ENCODE assay signal across 16 mouse cellular contexts in the genomic region with DNA sequence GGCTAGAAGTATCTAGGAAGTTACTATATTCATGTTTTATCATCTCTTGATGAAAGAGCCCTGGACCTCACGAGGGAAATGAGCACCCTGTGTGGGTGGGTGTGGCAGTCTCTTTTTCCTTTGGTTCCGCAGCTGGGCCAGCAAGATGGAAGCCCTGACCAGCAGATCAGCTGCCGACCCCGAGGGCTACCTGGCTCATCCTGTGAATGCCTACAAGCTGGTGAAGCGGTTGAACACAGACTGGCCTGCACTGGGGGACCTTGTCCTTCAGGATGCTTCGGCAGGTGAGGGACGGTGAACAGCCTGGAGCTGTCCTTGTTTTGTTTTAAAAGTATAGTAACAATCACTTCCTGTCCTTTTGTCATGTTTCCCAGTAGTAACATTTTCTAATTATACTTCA. TPM values are rescaled to one million over a fixed set of nuclear protein-coding genes. Genes with fewer than 3 reads are reported as not detected.
DNase-seq lines count a peak whose midpoint lies in the region; ATAC-seq lines count a peak whose summit lies in the region.
"Had no signal": no experiment of that assay in that cellular context is flagged by ENCODE, and none has a peak within 500 bp of the region (broad histone marks: within the 10 kb centered on the region; RNA-seq: fewer than 3 reads in every experiment).

No protein-coding gene starts in this region.

- H3K27me3 ChIP-seq in heart, embryonic 15.5 days, result no peaks in the 10 kb centered on the region
- H3K27me3 ChIP-seq: embryonic facial prominence, embryonic 13.5 days; embryonic facial prominence, embryonic 15.5 days had no signal

- H3K4me1 ChIP-seq in heart, embryonic 15.5 days (replicated peaks), result peaks cover 91% of the 10 kb centered on the region

- no peak overlapping the region for H3K4me2 ChIP-seq in heart, embryonic 15.5 days
- H3K4me2 ChIP-seq: embryonic facial prominence, embryonic 13.5 days; embryonic facial prominence, embryonic 15.5 days; forebrain, embryonic 12.5 days had no signal

- H3K9ac ChIP-seq in heart, embryonic 15.5 days, result no peak overlapping the region
- H3K9ac ChIP-seq: embryonic facial prominence, embryonic 13.5 days; embryonic facial prominence, embryonic 15.5 days; forebrain, embryonic 12.5 days had no signal

- no peaks in the 10 kb centered on the region for H3K9me3 ChIP-seq in heart, embryonic 15.5 days (replicated peaks)
- H3K9me3 ChIP-seq: embryonic facial prominence, embryonic 13.5 days; embryonic facial prominence, embryonic 15.5 days; forebrain, embryonic 10.5 days; forebrain, embryonic 12.5 days had no signal

- 85% methylated on average over 7 of the region's 7 CpGs for WGBS in heart, embryonic 15.5 days

- no peak overlapping the region for H3K4me3 ChIP-seq in heart, embryonic 15.5 days
- H3K4me3 ChIP-seq: embryonic facial prominence, embryonic 13.5 days; embryonic facial prominence, embryonic 15.5 days; erythroblast, embryonic 14.5 days; forebrain, embryonic 10.5 days; forebrain, embryonic 12.5 days had no signal

- H3K36me3 ChIP-seq in heart, embryonic 15.5 days, result no peaks in the 10 kb centered on the region
- H3K36me3 ChIP-seq: forebrain, embryonic 10.5 days; forebrain, embryonic 12.5 days had no signal

- H3K27ac ChIP-seq in heart, embryonic 15.5 days, result peak overlapping the region; percentile 94; the same call in 1 of the 2 replicates
- H3K27ac ChIP-seq: forebrain, embryonic 10.5 days; forebrain, embryonic 12.5 days had no signal

- no peak for ATAC-seq in heart, embryonic 15.5 days (replicated peaks; ENCODE audit: insufficient number of reproducible peaks, insufficient read depth, low FRiP score, low read depth)
- ATAC-seq: forebrain, embryonic 14.5 days; forebrain, embryonic 16.5 days had no signal

- peak; percentile 16 to 20 for DNase-seq in cerebellum, postnatal 10 days
- no peak for DNase-seq in cerebellum, adult 18-20 months
- DNase-seq in gastrocnemius, postnatal 25 days, result peak; percentile 4
- no peak for DNase-seq in gastrocnemius, postnatal 10 days
- no peak for DNase-seq in heart, adult 18-20 months
- DNase-seq in urinary bladder, postnatal 10 days (ENCODE audit: low spot score), result peak; percentile 8
- DNase-seq in urinary bladder, postnatal 14 days (ENCODE audit: low spot score), result no peak

RNA-seq across cellular contexts. Expression of a gene that starts 11.4 kb away (rescaled TPM):
- 10 to 100 TPM; 25.6 to 32.3 TPM for total RNA-seq in gastrocnemius, postnatal 25 days (2021)
- 10 to 100 TPM; 21.1 to 27.7 TPM for total RNA-seq in gastrocnemius, postnatal 10 days (2021)
- polyA plus RNA-seq in heart, embryonic 15.5 days (2015; fragmentation: Nextera tagmentation; extraction: Ambion mirVana), result 46.0 and 54.6 TPM in 2 replicates
- total RNA-seq in heart, adult 18-20 months (2021), result 10 to 100 TPM; 55.4 to 77.7 TPM
- polyA plus RNA-seq: erythroblast, embryonic 14.5 days had no signal

RNA-seq across cellular contexts. Expression of a gene that starts 42.5 kb away (rescaled TPM):
- total RNA-seq in gastrocnemius, postnatal 25 days (2021), result 1 to 10 TPM; 8.6 to 10.0 TPM
- total RNA-seq in gastrocnemius, postnatal 10 days (2021), result 10 to 100 TPM; 26.0 to 37.9 TPM
- polyA plus RNA-seq in heart, embryonic 15.5 days (2015; fragmentation: Nextera tagmentation; extraction: Ambion mirVana), result 11.4 and 20.8 TPM in 2 replicates
- 10 to 100 TPM; 30.2 to 31.9 TPM for total RNA-seq in heart, adult 18-20 months (2021)
- total RNA-seq: MEL had no signal

Comparison
In these comparisons a context has a peak if more than half of its experiments do, and no peak if none do; other contexts are left out.
1. DNase-seq: peak in cerebellum, postnatal 10 days (2 of 2), gastrocnemius, postnatal 25 days (single experiment) and urinary bladder, postnatal 10 days (single experiment); none in cerebellum, adult 18-20 months (0 of 2), gastrocnemius, postnatal 10 days (single experiment), heart, adult 18-20 months (0 of 2) and urinary bladder, postnatal 14 days (single experiment).